Mouse (Mus musculus): ENCODE results near the gene Ccdc141. TPM values are rescaled to one million over a fixed set of nuclear protein-coding genes. Genes with fewer than 3 reads are reported as not detected.

The Ccdc141 gene
- total RNA-seq, 2 experiments from 2014 or later = 101 to 119 TPM

DNA sequence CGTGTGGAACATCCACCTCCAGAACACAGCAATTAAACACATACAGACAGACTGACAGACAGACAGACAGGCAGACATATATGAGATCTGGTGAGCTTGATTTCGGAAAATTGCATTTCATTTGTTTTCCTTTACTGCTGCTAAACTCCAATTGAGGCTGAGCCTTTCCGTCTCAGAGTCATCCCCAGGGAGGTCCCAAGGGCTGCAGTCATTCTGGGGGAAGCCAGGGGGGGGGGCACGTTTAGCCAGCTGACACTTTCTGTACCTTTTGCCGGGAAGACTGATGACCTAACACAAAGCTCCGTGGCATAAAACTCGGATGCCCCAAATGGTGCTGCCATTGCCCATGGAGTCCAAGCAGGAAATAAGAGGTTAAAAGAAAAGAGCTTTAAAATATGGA lies 5.0 kb upstream of the Ccdc141 start:
- no peak for DNase-seq (ENCODE audit: low spot score in 2 of 2)

DNA sequence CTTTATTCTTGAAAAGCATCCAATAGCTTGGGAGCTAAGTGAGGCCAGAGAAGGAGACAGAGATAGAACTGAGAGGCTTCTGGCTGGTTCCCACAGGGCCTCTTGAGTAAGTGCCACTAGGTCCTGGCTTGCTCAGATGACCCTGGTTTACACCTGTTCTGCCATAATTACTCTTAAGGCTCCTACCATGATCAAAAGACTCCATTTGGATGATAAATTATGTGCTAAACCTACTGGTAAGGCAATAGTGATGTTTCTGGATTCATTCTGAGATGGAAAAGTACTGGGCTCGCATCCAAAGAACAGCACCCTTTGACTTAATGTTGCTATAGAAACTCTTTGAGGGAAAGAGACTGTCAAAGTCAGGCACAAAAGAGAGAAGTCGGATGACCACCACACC lies 3.9 kb upstream of the Ccdc141 start:
- no peak for DNase-seq (ENCODE audit: low spot score in 2 of 2)

DNA sequence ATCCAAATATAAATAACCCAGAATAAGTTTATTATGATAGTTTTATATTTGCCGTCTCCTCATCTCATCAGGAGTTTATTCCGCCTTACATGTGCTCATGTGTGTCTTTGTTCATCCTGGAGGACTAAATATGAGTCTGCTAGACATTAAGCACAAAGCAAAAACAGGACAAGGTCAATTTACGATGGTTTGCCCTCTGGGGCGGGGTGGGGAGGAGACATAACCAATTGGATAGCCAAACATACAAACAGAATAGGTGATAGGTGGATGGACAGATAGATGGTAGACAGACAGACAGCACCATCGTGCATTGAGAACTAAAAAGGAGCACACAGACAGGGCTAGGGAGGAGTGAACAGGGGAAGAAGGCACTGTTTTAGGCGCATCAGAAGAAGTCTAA lies 3.4 kb upstream of the Ccdc141 start:
- no peak for DNase-seq (ENCODE audit: low spot score in 2 of 2)

DNA sequence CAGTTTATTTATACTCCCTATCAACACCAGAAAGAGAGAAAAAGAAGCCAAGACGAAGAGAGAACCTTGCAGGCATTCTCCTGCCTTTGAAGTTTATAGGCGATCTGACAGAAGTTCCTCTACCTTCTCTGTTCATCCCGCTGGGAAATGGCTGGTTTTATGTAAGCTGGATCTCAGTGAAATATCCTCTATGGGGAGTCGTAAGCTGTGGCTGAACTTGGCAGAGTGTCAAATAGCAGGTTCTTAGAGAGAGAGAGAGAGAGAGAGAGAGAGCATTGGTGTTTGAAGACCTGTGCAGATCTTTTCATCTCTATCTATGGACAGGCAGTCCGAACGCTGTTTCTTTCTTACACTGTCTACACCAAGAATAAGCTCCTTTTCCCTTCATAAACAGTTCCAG lies 2.9 kb upstream of the Ccdc141 start:
- no peak for DNase-seq (ENCODE audit: low spot score in 2 of 2)

DNA sequence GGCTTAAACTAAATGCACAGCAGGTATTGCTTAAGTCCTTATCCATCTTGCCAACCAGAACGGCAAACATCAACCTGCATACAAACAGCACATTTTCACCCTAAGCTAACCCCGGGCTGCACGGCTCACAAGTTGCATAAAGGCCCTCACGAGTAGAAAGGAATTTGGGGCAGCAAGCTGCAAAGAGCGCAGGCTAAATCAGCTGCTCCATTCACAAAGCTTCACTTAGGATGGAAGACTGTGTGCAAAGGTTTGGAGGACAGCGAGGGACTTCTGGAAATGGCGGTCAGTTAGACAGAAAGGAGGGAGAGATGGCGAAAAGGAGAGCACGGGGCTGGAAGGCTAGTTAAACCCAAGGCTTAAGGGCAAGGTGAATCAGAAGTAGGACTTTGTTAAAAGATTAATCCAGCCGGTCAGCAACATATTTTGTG lies 1.8 kb upstream of the Ccdc141 start:
- DNase-seq (ENCODE audit: low spot score in 2 of 2) = no peak

DNA sequence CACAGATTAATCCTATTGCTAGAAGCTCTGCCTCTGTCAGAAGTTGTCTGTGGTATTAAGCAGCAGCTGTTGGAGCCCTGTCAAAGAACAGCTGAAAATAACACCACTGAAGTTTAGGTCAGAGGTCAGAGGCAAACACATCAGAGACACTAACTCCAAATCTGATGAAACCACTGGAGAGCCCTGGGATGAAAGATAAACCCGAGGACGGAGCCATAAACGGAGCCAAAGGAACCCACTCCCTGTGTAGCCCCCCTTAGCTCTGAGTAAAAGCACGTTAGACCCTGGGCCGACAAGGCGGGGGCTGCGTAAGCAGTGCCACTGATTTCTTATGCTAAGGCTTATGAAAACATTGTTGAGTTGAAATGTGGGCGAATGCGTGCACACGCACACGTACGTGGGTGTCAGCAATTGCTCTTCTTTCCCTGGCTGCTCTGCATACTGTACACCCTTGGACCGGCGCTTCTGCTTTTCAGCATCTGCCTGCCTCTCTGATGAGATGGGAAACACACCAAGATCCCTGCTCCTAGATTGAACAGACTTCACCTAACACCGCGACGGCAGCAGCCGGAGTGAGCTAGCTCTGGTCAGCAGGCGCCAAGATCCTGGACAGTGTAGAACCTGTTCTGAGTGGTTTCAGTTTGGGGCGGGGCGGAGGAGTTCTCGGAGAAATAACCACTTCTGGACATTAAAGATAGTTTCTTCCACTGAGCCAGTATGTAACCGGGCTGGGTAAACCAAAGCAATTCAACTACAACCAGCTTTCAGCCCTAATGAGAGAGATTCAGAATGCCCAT lies 1.2 kb upstream of the Ccdc141 start:
- peak in 1 of 2 experiments; percentile 33 for DNase-seq (ENCODE audit: low spot score in 2 of 2)

DNA sequence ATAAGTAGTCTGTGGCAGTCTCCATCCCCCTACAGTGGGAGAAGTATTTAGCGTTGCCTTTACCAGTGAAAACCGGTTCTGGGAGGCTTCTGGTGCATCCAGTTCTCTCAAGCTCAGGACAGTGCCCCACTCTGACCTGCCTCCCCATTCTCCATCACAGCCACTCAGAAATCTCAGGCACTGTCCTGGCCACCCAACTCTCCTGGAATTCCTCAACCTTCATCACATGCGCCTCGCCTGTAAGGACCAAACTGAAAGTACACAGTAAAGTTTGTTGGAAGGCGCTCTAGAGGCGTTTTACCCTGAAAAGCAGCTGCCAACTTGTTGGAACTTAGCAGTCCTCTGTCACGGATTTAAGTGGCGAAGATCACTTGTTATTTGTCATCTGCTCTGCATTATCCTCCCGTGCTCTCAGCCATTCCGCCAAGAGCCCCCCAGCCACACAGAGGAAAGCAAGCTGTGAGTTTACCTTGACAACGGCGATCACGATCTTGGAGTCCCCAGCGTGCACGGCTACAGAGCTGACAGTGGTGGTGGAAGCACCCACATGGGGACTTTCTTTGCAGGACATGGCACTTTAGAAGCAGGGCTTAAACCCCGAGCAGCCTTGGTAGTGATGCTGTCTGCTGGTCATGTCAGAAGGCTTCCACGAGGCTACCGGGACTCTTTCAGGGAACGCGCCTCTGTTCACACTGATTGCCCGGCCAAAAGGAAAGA lies 362 bp downstream of the Ccdc141 start:
- peak in 1 of 2 experiments; percentile 26 for DNase-seq (ENCODE audit: low spot score in 2 of 2)

DNA sequence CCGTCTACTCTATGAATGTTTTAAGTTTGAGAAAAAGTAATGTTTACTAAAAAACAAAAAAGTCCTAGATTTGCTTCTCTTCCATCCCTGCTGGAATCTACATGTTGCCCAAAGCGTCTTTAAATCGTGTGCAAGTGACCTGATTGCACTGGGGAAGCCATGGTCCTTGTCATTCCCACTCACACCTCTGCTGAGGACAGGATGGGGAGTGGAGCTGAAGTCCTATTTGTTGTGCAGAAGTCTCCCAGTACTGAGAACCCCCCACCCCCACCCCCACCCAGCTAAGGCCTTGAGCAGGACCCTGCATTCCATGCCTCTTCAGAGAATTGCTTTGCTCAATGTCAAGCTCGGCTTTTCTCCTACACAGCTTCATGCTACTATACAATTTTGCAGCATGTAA lies 1.2 kb downstream of the Ccdc141 start:
- DNase-seq (ENCODE audit: low spot score in 2 of 2) = no peak

DNA sequence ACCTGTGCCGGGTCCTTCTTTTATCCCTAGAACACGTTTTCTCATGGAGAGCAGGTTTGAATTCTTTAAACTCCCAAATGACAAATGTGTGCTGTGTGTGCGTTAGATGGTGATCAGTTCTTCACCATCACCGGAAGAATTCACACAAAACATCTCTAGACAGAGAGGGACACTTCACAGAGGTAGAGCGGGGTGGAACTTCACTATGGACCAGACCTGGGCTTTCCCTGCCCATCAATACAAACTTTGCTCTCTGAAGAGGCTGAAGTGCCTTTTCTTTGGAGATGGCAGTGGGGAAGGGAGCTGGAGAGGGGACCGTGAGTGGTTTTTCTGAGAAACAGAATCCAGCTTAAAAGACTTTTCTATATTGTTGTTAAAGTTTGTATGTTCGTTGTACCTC lies 1.7 kb downstream of the Ccdc141 start:
- no peak for DNase-seq (ENCODE audit: low spot score in 2 of 2)

DNA sequence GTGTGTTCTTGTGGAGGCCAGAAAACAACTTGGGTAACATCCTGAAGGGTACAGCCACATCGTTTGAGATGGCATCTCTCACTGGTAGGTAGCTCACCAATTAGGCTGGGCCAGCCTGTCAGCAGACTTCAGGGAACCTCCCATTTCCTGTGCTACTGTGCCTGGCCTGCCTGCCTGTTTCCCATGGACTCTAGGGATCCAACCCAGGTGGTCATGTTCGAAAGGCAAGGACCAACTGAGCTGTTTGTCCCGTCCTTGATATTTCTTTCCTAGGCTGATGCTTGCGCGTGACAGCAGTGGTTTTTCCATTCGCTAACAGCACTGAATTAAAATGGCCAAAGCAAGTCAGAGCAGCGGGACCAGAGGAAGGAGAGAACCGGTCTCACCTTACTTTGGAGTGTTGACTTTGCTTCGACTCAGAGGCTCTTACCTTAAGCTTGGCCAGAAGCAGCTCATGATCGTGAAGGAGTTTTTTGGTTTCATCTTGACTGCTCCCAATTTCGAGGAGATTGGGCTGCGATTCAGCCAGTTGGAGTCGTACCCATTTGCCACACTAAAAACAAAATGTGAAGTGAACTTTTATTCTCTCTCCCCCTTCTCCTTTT lies 2.3 kb downstream of the Ccdc141 start:
- DNase-seq (ENCODE audit: low spot score in 2 of 2) = no peak

DNA sequence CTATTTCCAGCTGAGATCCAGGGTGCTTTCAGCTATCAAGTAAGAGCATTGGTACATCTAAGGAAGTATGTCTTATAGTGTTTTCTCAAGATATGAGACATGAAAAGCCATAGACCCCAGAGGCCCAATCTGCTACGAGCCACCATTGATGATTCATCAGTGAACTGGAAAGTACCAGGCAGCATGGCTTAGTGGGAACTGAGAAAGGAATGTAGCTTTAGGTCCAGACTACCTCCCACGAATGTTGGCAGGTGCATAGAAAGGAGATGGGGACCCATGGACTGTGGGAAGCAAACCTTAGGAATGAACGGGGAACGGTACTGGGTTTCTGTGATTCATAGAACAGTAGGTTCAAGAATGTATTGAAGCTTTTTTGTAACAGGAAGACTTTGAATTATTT lies 4.1 kb downstream of the Ccdc141 start:
- no peak for DNase-seq (ENCODE audit: low spot score in 2 of 2)

DNA sequence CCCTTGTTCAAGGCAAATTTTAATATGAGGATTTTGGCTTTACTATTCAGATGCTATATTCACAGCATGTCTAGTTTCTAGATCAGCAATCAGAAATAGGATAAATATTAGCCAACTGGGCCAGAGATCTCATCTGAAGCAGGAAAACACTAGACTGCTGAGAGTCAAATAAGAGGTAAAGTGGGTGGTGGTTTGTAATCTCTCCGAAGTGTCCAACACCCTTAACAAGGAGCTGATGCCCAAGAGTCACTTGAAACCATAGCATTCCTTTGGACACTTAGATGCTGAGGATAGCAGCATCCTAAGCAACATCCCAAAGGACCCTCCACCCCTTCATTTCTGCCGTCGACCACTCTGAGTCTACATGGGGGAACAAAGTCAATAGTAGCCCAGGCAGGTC lies 5.8 kb downstream of the Ccdc141 start:
- DNase-seq (ENCODE audit: low spot score in 2 of 2) = no peak

DNA sequence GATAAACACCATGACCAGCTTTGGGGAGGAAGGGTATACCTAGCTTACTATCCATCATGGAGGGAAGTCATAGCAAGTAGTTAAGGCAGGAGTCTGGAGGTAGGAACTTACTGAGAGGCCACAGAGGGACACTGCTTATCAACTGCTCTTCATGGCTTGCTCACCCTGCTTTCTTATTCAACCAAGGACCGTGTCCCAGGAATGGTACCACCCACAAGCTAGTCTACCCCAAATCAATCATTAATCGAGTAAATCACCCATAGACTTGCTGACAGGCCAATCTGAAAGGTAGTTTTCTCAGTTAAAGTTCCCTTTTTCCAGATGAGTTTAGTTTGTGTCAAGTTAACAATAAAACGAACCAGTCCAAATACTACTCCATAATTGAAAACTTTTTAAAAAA lies 7.1 kb downstream of the Ccdc141 start:
- DNase-seq (ENCODE audit: low spot score in 2 of 2) = no peak

DNA sequence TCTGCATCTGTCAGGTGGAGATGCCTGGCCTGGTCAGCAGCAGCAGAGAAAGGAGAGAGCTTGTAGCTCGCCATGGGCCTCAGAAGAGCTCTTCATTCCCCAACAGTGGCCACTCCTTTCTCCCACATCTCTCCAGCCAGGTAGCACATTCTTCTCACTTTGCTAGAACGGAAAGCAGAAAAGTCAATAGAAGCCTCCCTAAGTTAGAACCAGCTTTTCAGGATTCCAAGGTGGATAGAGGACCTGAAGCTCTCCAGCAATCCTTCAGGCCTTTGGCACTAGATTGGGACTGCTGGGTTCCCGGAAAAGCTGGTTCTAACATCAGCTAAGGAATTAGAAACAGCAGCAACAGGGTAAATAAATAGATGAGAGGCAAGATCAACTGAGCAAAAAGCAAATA lies 8.3 kb downstream of the Ccdc141 start:
- no peak for DNase-seq (ENCODE audit: low spot score in 2 of 2)

DNA sequence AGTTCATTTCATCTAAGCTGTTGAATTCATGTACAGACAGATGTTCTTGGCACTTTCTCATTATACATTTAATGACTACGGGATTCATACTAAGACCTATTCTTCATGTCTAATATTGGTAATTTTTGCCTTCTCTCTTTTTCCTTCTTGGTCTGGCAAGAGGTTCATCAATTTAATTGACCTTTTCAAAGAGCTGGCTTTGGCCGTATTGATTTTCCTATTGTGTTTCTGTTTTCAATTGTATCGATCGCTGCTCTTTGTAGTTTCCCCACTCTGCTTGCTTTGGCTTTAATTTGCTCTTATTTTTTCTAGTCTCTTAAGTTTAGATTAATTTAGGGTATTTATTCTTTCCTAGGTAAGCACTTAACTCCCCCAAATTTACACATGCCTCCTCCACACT lies 12.9 kb downstream of the Ccdc141 start:
- DNase-seq (ENCODE audit: low spot score in 2 of 2) = no peak

DNA sequence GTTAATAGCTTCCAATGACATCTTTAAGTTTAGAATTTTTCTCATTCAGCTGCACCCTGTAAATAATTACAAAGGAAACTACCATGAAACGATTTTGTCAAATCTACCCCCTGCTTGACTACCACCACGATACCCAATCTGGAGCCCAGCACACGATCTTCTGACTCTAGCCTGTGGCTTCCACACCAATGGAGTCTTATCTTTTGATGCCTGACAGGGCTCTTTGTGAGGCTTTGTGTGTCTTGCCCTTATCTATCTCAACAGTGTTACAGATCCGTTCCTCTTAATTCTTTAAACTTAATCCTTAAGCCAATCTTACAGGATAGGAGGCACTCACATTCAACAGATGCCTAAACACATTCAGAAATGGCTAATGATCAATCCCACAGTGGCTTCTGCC lies 16.4 kb downstream of the Ccdc141 start:
- no peak for DNase-seq (ENCODE audit: low spot score in 2 of 2)

DNA sequence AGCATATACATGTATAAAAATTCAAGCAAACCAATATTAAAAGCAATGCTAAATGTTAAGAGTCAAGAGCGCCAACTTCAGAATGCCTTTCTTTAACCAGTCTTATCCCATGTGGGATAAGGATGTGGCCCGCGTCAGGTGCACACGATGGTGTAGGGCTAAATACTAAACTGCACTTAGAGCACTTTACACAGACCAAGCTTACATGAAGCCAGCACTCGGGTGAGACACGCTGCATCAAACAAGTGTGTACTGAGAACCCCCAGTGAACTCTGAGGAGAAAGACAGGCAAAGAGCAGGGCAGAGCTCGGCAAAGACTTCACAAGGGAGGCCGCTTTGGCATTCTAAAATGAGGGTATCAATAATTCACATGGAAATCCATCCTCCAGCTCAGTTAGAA lies 19.2 kb downstream of the Ccdc141 start:
- no peak for DNase-seq (ENCODE audit: low spot score in 2 of 2)

DNA sequence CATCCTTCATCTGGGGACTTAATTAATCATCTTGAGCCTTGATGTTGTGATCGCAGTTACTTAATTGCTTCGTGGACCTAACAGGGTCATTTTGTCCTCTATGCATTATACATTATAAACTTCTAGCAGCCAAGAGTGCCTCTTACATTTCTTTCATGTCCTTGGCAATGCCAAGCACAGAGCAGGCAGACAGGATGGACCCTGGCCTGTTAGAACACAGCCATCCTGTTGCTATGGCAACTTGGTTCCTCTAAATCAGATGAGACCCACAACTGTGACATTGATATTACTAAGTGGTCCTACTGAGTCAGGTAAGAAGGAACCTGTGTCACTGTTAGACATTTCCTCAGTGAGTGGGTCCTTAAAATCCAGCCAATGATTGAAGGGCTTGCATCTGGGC lies 20.9 kb downstream of the Ccdc141 start:
- DNase-seq (ENCODE audit: low spot score in 2 of 2) = no peak

DNA sequence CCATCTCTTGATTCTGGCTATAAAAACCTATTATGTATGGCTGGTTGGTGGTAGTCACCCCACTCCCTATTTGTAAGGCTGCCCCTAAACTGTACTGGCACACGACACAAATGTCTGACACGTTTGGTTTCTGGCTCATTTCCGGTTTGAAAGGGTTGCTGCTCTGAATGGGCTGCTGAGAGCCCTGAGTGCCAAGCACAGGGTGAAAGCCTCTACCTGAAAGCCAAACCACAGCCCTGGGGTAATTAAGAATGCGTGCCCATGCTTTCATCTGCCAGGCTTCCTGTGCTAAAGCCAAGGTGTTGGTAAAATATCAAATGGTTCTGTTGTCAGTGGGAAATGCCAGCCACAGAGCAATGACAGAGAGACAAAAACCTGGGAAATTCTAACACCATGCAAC lies 22.2 kb downstream of the Ccdc141 start:
- no peak for DNase-seq (ENCODE audit: low spot score in 2 of 2)

DNA sequence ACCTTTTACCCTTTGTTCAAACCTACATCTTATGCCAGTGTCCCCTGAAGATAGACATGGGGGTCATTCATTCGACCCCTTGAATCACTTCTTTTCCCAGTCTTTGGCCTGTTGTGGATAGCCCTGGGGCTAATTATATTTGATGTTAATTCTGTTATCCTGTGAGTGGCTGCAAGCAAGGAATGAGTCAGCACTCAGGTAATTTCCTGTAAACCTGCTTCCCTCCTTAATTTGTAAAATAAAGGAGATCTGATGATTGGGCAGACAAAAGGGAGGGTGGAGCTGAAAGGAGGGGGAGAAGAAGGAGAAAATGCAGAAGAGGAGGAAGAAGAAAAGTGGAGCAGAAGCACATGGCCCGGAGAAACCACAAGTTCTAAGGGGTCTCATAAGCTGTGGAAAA lies 23.5 kb downstream of the Ccdc141 start:
- no peak for DNase-seq (ENCODE audit: low spot score in 2 of 2)

DNA sequence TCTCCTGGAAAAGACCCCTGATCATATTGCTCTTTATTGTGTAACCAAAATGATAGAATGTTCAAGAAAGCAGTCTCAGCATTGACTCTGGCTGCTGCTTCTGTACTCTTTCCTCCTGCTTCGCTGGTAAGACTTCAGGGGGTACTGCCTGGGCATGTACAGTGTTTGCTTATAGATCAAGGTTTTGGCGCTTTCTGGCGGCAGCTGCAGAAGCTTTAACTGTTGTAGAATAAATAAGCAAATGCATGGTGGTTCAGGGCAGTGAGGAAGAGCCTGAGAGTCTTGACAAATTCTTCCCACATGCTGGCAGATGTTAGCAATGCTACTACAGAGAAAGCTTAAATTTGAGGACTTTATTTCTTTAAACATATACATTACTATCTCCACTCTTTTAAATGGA lies 24.1 kb downstream of the Ccdc141 start:
- DNase-seq (ENCODE audit: low spot score in 2 of 2) = no peak

DNA sequence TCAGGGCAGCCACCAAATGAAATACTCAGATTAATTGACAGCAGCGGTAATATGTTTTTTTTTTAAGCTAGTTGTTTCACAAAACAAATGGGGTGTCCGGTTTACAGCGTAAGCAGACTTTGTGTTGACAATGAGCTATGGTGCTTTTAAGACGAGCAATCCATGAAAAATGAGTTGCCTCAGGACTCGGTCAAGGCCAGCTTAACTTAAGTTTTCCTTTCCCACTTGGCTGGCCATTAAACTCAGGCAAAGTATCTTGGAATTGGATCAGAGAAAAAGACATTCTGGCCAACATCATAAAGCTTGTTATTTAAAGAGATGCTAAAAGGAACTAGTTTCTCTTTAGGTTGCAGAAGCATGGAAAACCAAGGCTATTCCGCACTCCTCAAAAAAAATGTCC lies 26.9 kb downstream of the Ccdc141 start:
- no peak for DNase-seq (ENCODE audit: low spot score in 2 of 2)

All from gastrocnemius, postnatal 4 days (tissue).